ENCODE assay signal across 8 mouse cellular contexts in genomic region chr9:20751477-20752029, GRCm38 (mm10). TPM values are rescaled to one million over a fixed set of nuclear protein-coding genes. Genes with fewer than 3 reads are reported as not detected.
A peak's percentile ranks its signal among the peaks of the same experiment; 100 is the strongest.
DNase-seq lines count a peak whose midpoint lies in the region; ATAC-seq lines count a peak whose summit lies in the region.
"Had no signal": no experiment of that assay in that cellular context is flagged by ENCODE, and none has a peak within 500 bp of the region (broad histone marks: within the 10 kb centered on the region; RNA-seq: fewer than 3 reads in every experiment).

No protein-coding gene starts in this region.

- no peaks in the 10 kb centered on the region for H3K36me3 ChIP-seq in midbrain, embryonic 11.5 days (ENCODE audit: control insufficient read depth, insufficient read depth, low read length)
- H3K36me3 ChIP-seq in midbrain, embryonic 10.5 days = no peaks in the 10 kb centered on the region
- H3K36me3 ChIP-seq: limb, embryonic 12.5 days had no signal

- no peak overlapping the region for H3K4me3 ChIP-seq in midbrain, embryonic 11.5 days (ENCODE audit: low read depth, low read length)
- H3K4me3 ChIP-seq in midbrain, embryonic 10.5 days = no peak overlapping the region
- H3K4me3 ChIP-seq: limb, embryonic 12.5 days had no signal

- peak; percentile 93 for DNase-seq in midbrain, embryonic 11.5 days (ENCODE audit: low spot score, missing footprints)
- no peak for DNase-seq in midbrain, embryonic 10.5 days (ENCODE audit: low spot score)
- DNase-seq in induced T-regulatory cell, adult 2 months (ENCODE audit: low read depth) = peak; percentile 58
- DNase-seq in retina, postnatal 1 day = peak; percentile 69
- no peak for DNase-seq in spleen, postnatal 14 days (ENCODE audit: low spot score in 2 of 2)

- H3K4me2 ChIP-seq in midbrain, embryonic 11.5 days = no peak overlapping the region
- H3K4me2 ChIP-seq: limb, embryonic 12.5 days had no signal

- H3K9ac ChIP-seq in midbrain, embryonic 11.5 days (ENCODE audit: low read length) = no peak overlapping the region
- H3K9ac ChIP-seq: limb, embryonic 12.5 days had no signal

- H3K27me3 ChIP-seq in midbrain, embryonic 11.5 days (ENCODE audit: control insufficient read depth, insufficient read depth, low read length) = no peaks in the 10 kb centered on the region
- peaks cover 4% of the 10 kb centered on the region; the same call in 1 of the 2 replicates for H3K27me3 ChIP-seq in midbrain, embryonic 10.5 days (ENCODE audit: low read depth, poor library complexity, severe bottlenecking)

- no peaks in the 10 kb centered on the region for H3K9me3 ChIP-seq in midbrain, embryonic 11.5 days (ENCODE audit: control insufficient read depth, low read length)
- H3K9me3 ChIP-seq in midbrain, embryonic 10.5 days (replicated peaks) = no peaks in the 10 kb centered on the region
- H3K9me3 ChIP-seq: limb, embryonic 12.5 days had no signal

- peak; percentile 13; the same call in 1 of the 2 replicates for ATAC-seq in midbrain, embryonic 11.5 days (ENCODE audit: low FRiP score)
- ATAC-seq in common myeloid progenitor, adult 5-6 weeks (replicated peaks; ENCODE audit: low read depth, poor library complexity, severe bottlenecking) = 0 out of 2 replicates have a peak, but pooled peaks have one; percentile 32
- ATAC-seq in monocyte, adult 5-6 weeks (replicated peaks; ENCODE audit: insufficient number of reproducible peaks, low FRiP score, low TSS enrichment, poor library complexity, severe bottlenecking) = no peak

- 58% methylated on average over 6 of the region's 6 CpGs for WGBS in midbrain, embryonic 11.5 days
- WGBS in midbrain, embryonic 10.5 days = 59% methylated on average over 6 of the region's 6 CpGs

- H3K4me1 ChIP-seq in midbrain, embryonic 11.5 days (ENCODE audit: control insufficient read depth, insufficient read depth, low read length) = peaks cover 14% of the 10 kb centered on the region
- peaks cover 21% of the 10 kb centered on the region for H3K4me1 ChIP-seq in midbrain, embryonic 10.5 days

- H3K27ac ChIP-seq in midbrain, embryonic 11.5 days (ENCODE audit: low read depth, low read length) = no peak overlapping the region
- no peak overlapping the region for H3K27ac ChIP-seq in midbrain, embryonic 10.5 days (replicated peaks)
- H3K27ac ChIP-seq: limb, embryonic 12.5 days had no signal

RNA-seq across cellular contexts. Expression of gene Olfm2, which starts 5.4 kb away (rescaled TPM):
- polyA plus RNA-seq in midbrain, embryonic 11.5 days (2014; fragmentation: Nextera tagmentation; extraction: Ambion mirVana) = 33.6 and 35.3 TPM in 2 replicates
- polyA plus RNA-seq in midbrain, embryonic 10.5 days (2016; fragmentation: Nextera tagmentation; extraction: Ambion mirVana) = 26.8 and 34.6 TPM in 2 replicates
- not detected in 2 replicates for total RNA-seq in common myeloid progenitor, adult 5-6 weeks (2017)
- not detected in 3 replicates for total RNA-seq in monocyte, adult 5-6 weeks (2017)

Comparison
In these comparisons a context has a peak if more than half of its experiments do, and no peak if none do; other contexts are left out.
1. DNase-seq: peak in midbrain, embryonic 11.5 days (single experiment), induced T-regulatory cell, adult 2 months (single experiment) and retina, postnatal 1 day (single experiment); none in midbrain, embryonic 10.5 days (single experiment) and spleen, postnatal 14 days (0 of 2).